Mouse (Mus musculus): ENCODE results near the gene Gm15737. TPM values are rescaled to one million over a fixed set of nuclear protein-coding genes. Genes with fewer than 3 reads are reported as not detected.

The Gm15737 gene
- polyA plus RNA-seq, 2 experiments, result 0.01 to 0.10 TPM

DNA sequence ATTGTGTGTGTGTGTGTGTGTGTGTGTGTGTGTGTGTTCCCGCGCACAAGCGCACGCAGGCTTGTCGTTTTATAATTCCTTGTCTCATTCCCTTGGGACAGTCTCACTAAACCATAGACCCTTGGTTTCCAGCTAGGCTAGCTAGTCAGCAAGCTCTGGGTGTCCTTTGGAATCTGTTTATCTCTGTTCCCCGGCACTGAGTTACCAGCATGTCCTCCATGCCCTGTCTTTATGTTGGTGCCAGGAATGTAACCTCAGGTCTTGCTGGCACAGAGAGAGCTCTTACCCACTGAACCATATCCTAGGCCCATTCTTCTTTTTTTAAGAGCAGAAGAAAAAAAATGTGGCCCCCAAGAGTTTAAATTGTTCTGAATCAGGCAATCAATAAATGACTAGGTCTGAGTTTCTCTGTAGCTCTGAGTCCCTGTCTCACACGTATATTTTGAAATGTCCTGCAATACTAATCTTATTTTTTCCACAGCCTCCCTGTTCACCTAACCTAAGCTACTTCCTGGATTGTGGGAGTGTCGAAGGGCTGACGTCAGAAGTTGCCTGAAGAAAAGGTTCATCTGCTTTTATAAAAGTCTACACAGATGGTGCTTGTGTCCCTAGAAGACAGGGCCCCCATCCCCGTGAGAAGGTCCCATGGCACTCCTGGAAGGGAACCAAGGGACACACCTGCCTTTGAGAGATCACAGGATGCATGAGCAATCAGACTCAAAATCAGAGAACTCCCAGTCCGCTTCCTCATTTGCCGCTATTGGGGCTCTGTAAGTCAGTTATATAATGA is 10.2 kb upstream of the Gm15737 start:
- no peak overlapping the region for H3K27ac ChIP-seq (replicated peaks; ENCODE audit: low read depth, low read length)
- TF ChIP-seq POLR2A (IDR thresholded peaks at IDR 0.05; ENCODE audit: borderline replicate concordance, extremely low read depth, insufficient read depth, insufficient read length), result no peak
- H3K9ac ChIP-seq (ENCODE audit: low read depth, low read length, severe bottlenecking), result no peak overlapping the region
- H3K27me3 ChIP-seq (ENCODE audit: control insufficient read depth, insufficient read depth, low read length), result no peaks in the 10 kb centered on the region
- H3K4me3 ChIP-seq (replicated peaks; ENCODE audit: low read length), result no peak overlapping the region
- H3K4me2 ChIP-seq (replicated peaks; ENCODE audit: low read depth, low read length, severe bottlenecking), result no peak overlapping the region
- peaks cover 51% of the 10 kb centered on the region for H3K36me3 ChIP-seq (ENCODE audit: control insufficient read depth, insufficient read depth, low read length)
- ATAC-seq (ENCODE audit: low FRiP score, low read depth), result no peak
- DNase-seq (ENCODE audit: low spot score), result no peak
- H3K4me1 ChIP-seq (ENCODE audit: control insufficient read depth, insufficient read depth, low read length), result no peaks in the 10 kb centered on the region
- no peaks in the 10 kb centered on the region for H3K9me3 ChIP-seq (ENCODE audit: control insufficient read depth, low read length)
- WGBS, result 90% methylated on average over 12 of the region's 12 CpGs

DNA sequence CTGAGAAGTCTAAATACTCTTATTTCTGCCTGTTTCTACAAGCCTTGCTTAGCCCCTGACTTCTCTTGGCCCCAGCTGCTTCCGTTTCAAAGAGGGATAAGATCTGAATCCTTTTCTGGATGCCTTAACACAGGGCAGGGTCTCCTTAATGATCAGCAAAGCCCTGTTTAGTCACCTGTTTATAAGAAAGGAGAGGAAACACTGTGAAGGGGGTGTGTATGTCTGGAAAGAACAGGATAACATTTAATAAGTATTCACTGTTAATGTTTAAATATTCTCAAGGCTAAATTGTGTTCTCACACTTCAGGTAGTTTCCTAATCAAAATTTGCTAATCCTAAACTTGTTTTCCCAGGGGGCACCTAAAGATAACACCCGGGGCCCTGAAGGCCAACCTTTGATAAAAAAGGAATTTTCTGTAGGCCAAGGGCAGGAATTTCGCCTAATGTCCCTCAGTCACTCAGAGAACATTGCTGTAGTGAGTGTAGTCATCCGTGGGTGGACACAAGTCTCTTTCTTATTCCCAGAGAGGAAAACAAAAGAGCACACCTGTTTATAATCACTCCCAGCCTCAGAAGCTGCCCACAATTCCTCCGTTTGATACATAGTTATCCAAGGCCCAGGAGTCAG is 8.8 kb upstream of the Gm15737 start:
- H3K9me3 ChIP-seq (ENCODE audit: control insufficient read depth, low read length), result no peaks in the 10 kb centered on the region
- DNase-seq (ENCODE audit: low spot score) (no peak), ATAC-seq (ENCODE audit: low FRiP score, low read depth) (no peak)
- no peak overlapping the region for H3K4me2 ChIP-seq (replicated peaks; ENCODE audit: low read depth, low read length, severe bottlenecking)
- H3K4me3 ChIP-seq (replicated peaks; ENCODE audit: low read length), result no peak overlapping the region
- H3K27ac ChIP-seq (replicated peaks; ENCODE audit: low read depth, low read length), result no peak overlapping the region
- H3K9ac ChIP-seq (ENCODE audit: low read depth, low read length, severe bottlenecking), result no peak overlapping the region
- peaks cover 52% of the 10 kb centered on the region for H3K36me3 ChIP-seq (ENCODE audit: control insufficient read depth, insufficient read depth, low read length)
- no peaks in the 10 kb centered on the region for H3K4me1 ChIP-seq (ENCODE audit: control insufficient read depth, insufficient read depth, low read length)
- no peaks in the 10 kb centered on the region for H3K27me3 ChIP-seq (ENCODE audit: control insufficient read depth, insufficient read depth, low read length)
- TF ChIP-seq POLR2A (IDR thresholded peaks at IDR 0.05; ENCODE audit: borderline replicate concordance, extremely low read depth, insufficient read depth, insufficient read length), result no peak
- WGBS, result 51% methylated on average over 5 of the region's 5 CpGs

DNA sequence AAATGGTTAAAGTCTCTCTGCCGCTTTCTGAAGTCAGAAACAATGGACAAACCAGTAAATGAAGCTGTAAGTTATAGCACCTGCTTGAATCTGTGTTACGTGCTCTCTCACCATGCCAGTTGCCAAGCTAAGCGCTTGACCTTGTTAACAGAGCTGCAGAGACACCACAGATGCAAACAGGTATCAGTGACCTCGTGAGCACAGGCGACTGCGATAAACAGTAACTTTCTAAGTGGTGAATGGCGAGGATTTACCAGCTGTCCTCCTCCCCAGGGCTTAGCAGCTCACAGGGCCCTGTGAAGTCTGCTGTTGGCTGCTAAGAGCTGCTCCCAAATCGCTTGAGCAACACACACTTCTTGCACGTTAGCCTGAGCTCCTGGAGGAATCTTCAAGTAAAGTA is 6.6 kb upstream of the Gm15737 start:
- Histone ChIP-seq H3K27me3 (ENCODE audit: control insufficient read depth, insufficient read depth, low read length) (no peaks in the 10 kb centered on the region), H3K36me3 (ENCODE audit: control insufficient read depth, insufficient read depth, low read length) (peaks cover 45% of the 10 kb centered on the region), H3K9ac (ENCODE audit: low read depth, low read length, severe bottlenecking) (no peak overlapping the region), H3K27ac (replicated peaks; ENCODE audit: low read depth, low read length) (no peak overlapping the region), H3K9me3 (ENCODE audit: control insufficient read depth, low read length) (no peaks in the 10 kb centered on the region), H3K4me3 (replicated peaks; ENCODE audit: low read length) (no peak overlapping the region), H3K4me1 (ENCODE audit: control insufficient read depth, insufficient read depth, low read length) (no peaks in the 10 kb centered on the region), H3K4me2 (replicated peaks; ENCODE audit: low read depth, low read length, severe bottlenecking) (no peak overlapping the region)
- DNase-seq (ENCODE audit: low spot score), result no peak
- ATAC-seq (ENCODE audit: low FRiP score, low read depth), result no peak
- 61% methylated on average over 9 of the region's 9 CpGs for WGBS
- no peak for TF ChIP-seq POLR2A (IDR thresholded peaks at IDR 0.05; ENCODE audit: borderline replicate concordance, extremely low read depth, insufficient read depth, insufficient read length)

GRCm38 (mm10) chr6:92869582-92870219 is 544 bp downstream of the Gm15737 start:
- 18% methylated on average over 16 of the region's 16 CpGs for WGBS
- Histone ChIP-seq H3K36me3 (ENCODE audit: control insufficient read depth, insufficient read depth, low read length) (peaks cover 37% of the 10 kb centered on the region), H3K4me1 (ENCODE audit: control insufficient read depth, insufficient read depth, low read length) (peaks cover 11% of the 10 kb centered on the region), H3K27ac (replicated peaks; ENCODE audit: low read depth, low read length) (peak overlapping the region; percentile 7; the same call in 1 of the 2 replicates), H3K9ac (ENCODE audit: low read depth, low read length, severe bottlenecking) (no peak overlapping the region), H3K27me3 (ENCODE audit: control insufficient read depth, insufficient read depth, low read length) (no peaks in the 10 kb centered on the region), H3K4me3 (replicated peaks; ENCODE audit: low read length) (no peak overlapping the region), H3K9me3 (ENCODE audit: control insufficient read depth, low read length) (no peaks in the 10 kb centered on the region), H3K4me2 (replicated peaks; ENCODE audit: low read depth, low read length, severe bottlenecking) (peak overlapping the region; percentile 26; the same call in 1 of the 2 replicates)
- no peak for TF ChIP-seq POLR2A (IDR thresholded peaks at IDR 0.05; ENCODE audit: borderline replicate concordance, extremely low read depth, insufficient read depth, insufficient read length)
- ATAC-seq (ENCODE audit: low FRiP score, low read depth) (peak; percentile 76), DNase-seq (ENCODE audit: low spot score) (peak; percentile 52)

DNA sequence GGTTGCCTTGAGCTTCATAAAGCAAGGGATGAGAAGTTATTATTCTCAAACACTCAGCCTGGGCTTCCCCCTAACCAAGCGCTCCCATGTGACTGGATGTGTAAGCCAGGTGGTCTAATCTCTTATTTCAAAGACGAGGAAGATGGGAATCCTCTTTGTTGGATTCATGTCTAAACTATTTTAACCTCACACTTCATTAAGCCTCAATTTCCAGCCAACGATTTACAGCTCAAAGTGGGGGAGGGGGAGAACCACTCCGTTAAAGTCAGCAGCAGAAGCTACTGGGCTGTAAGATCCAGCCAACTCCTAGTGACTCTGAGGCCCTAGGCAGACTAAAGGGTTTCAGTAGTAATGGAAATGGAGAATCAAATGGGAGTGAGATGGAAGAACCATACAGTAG is 2.7 kb downstream of the Gm15737 start:
- Histone ChIP-seq H3K4me3 (replicated peaks; ENCODE audit: low read length) (no peak overlapping the region), H3K27ac (replicated peaks; ENCODE audit: low read depth, low read length) (no peak overlapping the region), H3K27me3 (ENCODE audit: control insufficient read depth, insufficient read depth, low read length) (no peaks in the 10 kb centered on the region), H3K9ac (ENCODE audit: low read depth, low read length, severe bottlenecking) (no peak overlapping the region), H3K36me3 (ENCODE audit: control insufficient read depth, insufficient read depth, low read length) (peaks cover 41% of the 10 kb centered on the region), H3K4me2 (replicated peaks; ENCODE audit: low read depth, low read length, severe bottlenecking) (no peak overlapping the region), H3K4me1 (ENCODE audit: control insufficient read depth, insufficient read depth, low read length) (peaks cover 11% of the 10 kb centered on the region), H3K9me3 (ENCODE audit: control insufficient read depth, low read length) (no peaks in the 10 kb centered on the region)
- no peak for ATAC-seq (ENCODE audit: low FRiP score, low read depth)
- no peak for DNase-seq (ENCODE audit: low spot score)
- WGBS, result 28% methylated on average over 4 of the region's 4 CpGs
- no peak for TF ChIP-seq POLR2A (IDR thresholded peaks at IDR 0.05; ENCODE audit: borderline replicate concordance, extremely low read depth, insufficient read depth, insufficient read length)
